In the genomic region with DNA sequence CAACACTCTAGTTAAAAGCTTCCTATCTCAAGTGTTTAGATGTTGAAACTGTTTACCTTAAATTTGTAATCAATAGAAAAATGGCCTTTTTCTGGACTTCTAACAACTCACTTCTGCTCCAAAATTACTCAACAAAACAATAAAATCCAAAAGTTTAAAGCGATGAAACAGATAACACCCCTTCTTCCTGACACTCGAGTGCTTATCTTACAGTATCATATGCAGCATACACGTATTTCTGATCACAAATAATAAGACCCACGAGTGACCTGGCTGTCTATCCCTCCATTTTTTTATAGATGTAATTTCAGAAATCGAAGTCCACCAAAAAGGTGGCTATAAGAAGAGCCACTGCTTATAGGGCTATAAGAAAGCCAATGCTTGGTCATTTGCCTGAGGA, we compare ENCODE assay signal across 8 mouse cellular contexts. TPM values are rescaled to one million over a fixed set of nuclear protein-coding genes. Genes with fewer than 3 reads are reported as not detected.
DNase-seq lines count a peak whose midpoint lies in the region; ATAC-seq and TF ChIP-seq lines count a peak whose summit lies in the region.

No protein-coding gene starts in this region.

- 0 out of 2 replicates have a peak overlapping the region, but pooled peaks have one; percentile 99 for H3K27ac ChIP-seq in layer of hippocampus, adult 2 months
- no peak overlapping the region for H3K27ac ChIP-seq in embryonic facial prominence, embryonic 14.5 days (replicated peaks; ENCODE audit: low read depth, low read length)
- no peak overlapping the region for H3K27ac ChIP-seq in limb, embryonic 12.5 days
- H3K27ac ChIP-seq in olfactory bulb, adult 2 months (ENCODE audit: insufficient read depth, low read depth, low read length) = no peak overlapping the region

- H3K4me3 ChIP-seq in layer of hippocampus, adult 2 months = peak overlapping the region; percentile 94
- H3K4me3 ChIP-seq in embryonic facial prominence, embryonic 14.5 days (ENCODE audit: low read depth, low read length) = peak overlapping the region; percentile 81
- H3K4me3 ChIP-seq in limb, embryonic 12.5 days (replicated peaks) = peak overlapping the region; percentile 85
- peak overlapping the region; percentile 30 for H3K4me3 ChIP-seq in olfactory bulb, adult 2 months (ENCODE audit: insufficient read depth, low read depth, low read length)

- peaks cover 6% of the 10 kb centered on the region; the same call in 1 of the 2 replicates for H3K4me1 ChIP-seq in embryonic facial prominence, embryonic 14.5 days (ENCODE audit: control insufficient read depth, insufficient read depth, low read length)
- H3K4me1 ChIP-seq in limb, embryonic 12.5 days (replicated peaks) = peaks cover 16% of the 10 kb centered on the region
- peaks cover 6% of the 10 kb centered on the region; the same call in 1 of the 2 replicates for H3K4me1 ChIP-seq in olfactory bulb, adult 2 months (ENCODE audit: control insufficient read depth, insufficient read depth, low read length)

- no peak for TF ChIP-seq CTCF in layer of hippocampus, adult 2 months (conservative IDR thresholded peaks at IDR 0.05)
- TF ChIP-seq CTCF in olfactory bulb, adult 2 months (IDR thresholded peaks at IDR 0.05; ENCODE audit: insufficient read depth, low read depth, low read length) = no peak

- H3K9me3 ChIP-seq in embryonic facial prominence, embryonic 14.5 days (ENCODE audit: control insufficient read depth, low read length) = no peaks in the 10 kb centered on the region
- no peaks in the 10 kb centered on the region for H3K9me3 ChIP-seq in limb, embryonic 12.5 days

- H3K27me3 ChIP-seq in embryonic facial prominence, embryonic 14.5 days (replicated peaks; ENCODE audit: control insufficient read depth, insufficient read depth, low read length) = no peaks in the 10 kb centered on the region
- H3K27me3 ChIP-seq in limb, embryonic 12.5 days = no peaks in the 10 kb centered on the region

- H3K36me3 ChIP-seq in embryonic facial prominence, embryonic 14.5 days (ENCODE audit: control insufficient read depth, insufficient read depth, low read length) = no peaks in the 10 kb centered on the region
- no peaks in the 10 kb centered on the region for H3K36me3 ChIP-seq in limb, embryonic 12.5 days

- peak overlapping the region; percentile 60 for H3K4me2 ChIP-seq in embryonic facial prominence, embryonic 14.5 days (ENCODE audit: low read depth, low read length)
- peak overlapping the region; percentile 76 for H3K4me2 ChIP-seq in limb, embryonic 12.5 days

- 78% methylated on average over 5 of the region's 5 CpGs for WGBS in embryonic facial prominence, embryonic 14.5 days
- 80% methylated on average over 5 of the region's 5 CpGs for WGBS in limb, embryonic 12.5 days
- WGBS in olfactory bulb, adult 2 months = 77% methylated on average over 5 of the region's 5 CpGs

- peak overlapping the region; percentile 90 for H3K9ac ChIP-seq in embryonic facial prominence, embryonic 14.5 days (ENCODE audit: low read depth, low read length)
- H3K9ac ChIP-seq in limb, embryonic 12.5 days (replicated peaks) = no peak overlapping the region

- no peak for TF ChIP-seq POLR2A in olfactory bulb, adult 2 months (IDR thresholded peaks at IDR 0.05; ENCODE audit: insufficient read depth, low read depth, low read length)

- DNase-seq in layer of hippocampus, adult 2 months (ENCODE audit: low spot score in 2 of 2) = no peak
- DNase-seq in layer of hippocampus, postnatal 25 days (ENCODE audit: extremely low spot score in 1 of 2, low spot score in 1 of 2) = no peak
- no peak for DNase-seq in embryonic facial prominence, embryonic 14.5 days (ENCODE audit: low spot score)
- no peak for DNase-seq in cerebellum, adult 11-12 months
- no peak for DNase-seq in layer of hippocampus, adult 9-11 months
- DNase-seq in frontal cortex, postnatal 14 days (ENCODE audit: low spot score in 2 of 2) = no peak

- ATAC-seq in embryonic facial prominence, embryonic 14.5 days (ENCODE audit: low read depth) = no peak
- ATAC-seq in limb, embryonic 12.5 days (ENCODE audit: insufficient number of reproducible peaks, insufficient read depth, low FRiP score, low TSS enrichment, low read depth) = no peak

RNA-seq across cellular contexts. Expression of gene Ero1l, which starts 1.6 kb away (rescaled TPM):
- 10 to 100 TPM; 30.9 to 37.6 TPM for total RNA-seq in layer of hippocampus, adult 2 months (2021)
- 10 to 100 TPM; 30.4 to 34.5 TPM for total RNA-seq in layer of hippocampus, postnatal 25 days (2021)
- polyA plus RNA-seq in embryonic facial prominence, embryonic 14.5 days (2014; fragmentation: Nextera tagmentation; extraction: Ambion mirVana) = 31.0 and 33.7 TPM in 2 replicates
- polyA plus RNA-seq in limb, embryonic 12.5 days (2016; fragmentation: Nextera tagmentation; extraction: Ambion mirVana) = 27.3 and 28.5 TPM in 2 replicates
- polyA plus RNA-seq in olfactory bulb, adult 2 months (2012; ENCODE audit: insufficient read depth, insufficient read length, low replicate concordance, missing spikeins) = not detected in 2 replicates

RNA-seq across cellular contexts. Expression of gene Psmc6, which starts 12.7 kb away (rescaled TPM):
- 10 to 100 TPM; 98.8 to 99.6 TPM for total RNA-seq in layer of hippocampus, adult 2 months (2021)
- total RNA-seq in layer of hippocampus, postnatal 25 days (2021) = 10 to 100 TPM; 94.3 to 95.2 TPM
- polyA plus RNA-seq in embryonic facial prominence, embryonic 14.5 days (2014; fragmentation: Nextera tagmentation; extraction: Ambion mirVana) = 153 and 162 TPM in 2 replicates
- polyA plus RNA-seq in limb, embryonic 12.5 days (2016; fragmentation: Nextera tagmentation; extraction: Ambion mirVana) = 196 and 210 TPM in 2 replicates
- 425 TPM in 1 of 2 replicates, not detected in the other for polyA plus RNA-seq in olfactory bulb, adult 2 months (2012; ENCODE audit: insufficient read depth, insufficient read length, low replicate concordance, missing spikeins)

RNA-seq across cellular contexts. Expression of gene Styx, which starts 34.0 kb away (rescaled TPM):
- total RNA-seq in layer of hippocampus, adult 2 months (2021) = 10 to 100 TPM; 14.7 to 16.7 TPM
- total RNA-seq in layer of hippocampus, postnatal 25 days (2021) = 10 to 100 TPM; 15.0 to 16.8 TPM
- 77.4 and 77.5 TPM in 2 replicates for polyA plus RNA-seq in embryonic facial prominence, embryonic 14.5 days (2014; fragmentation: Nextera tagmentation; extraction: Ambion mirVana)
- polyA plus RNA-seq in limb, embryonic 12.5 days (2016; fragmentation: Nextera tagmentation; extraction: Ambion mirVana) = 54.8 and 68.5 TPM in 2 replicates
- not detected in 2 replicates for polyA plus RNA-seq in olfactory bulb, adult 2 months (2012; ENCODE audit: insufficient read depth, insufficient read length, low replicate concordance, missing spikeins)

Comparison
In these comparisons a context has a peak if more than half of its experiments do, and no peak if none do; other contexts are left out.
1. H3K4me3 ChIP-seq: peak in every context shown above with its lines; median percentile 94 in layer of hippocampus, adult 2 months; 85 in limb, embryonic 12.5 days; 81 in embryonic facial prominence, embryonic 14.5 days; 30 in olfactory bulb, adult 2 months.
2. RNA of gene Styx, which starts 34.0 kb away (polyA plus RNA-seq): 77.4 to 77.5 TPM in embryonic facial prominence, embryonic 14.5 days and 54.8 to 68.5 TPM in limb, embryonic 12.5 days; not detected in olfactory bulb, adult 2 months; every median in the first group is over 10 times any median in the second.